Mouse (Mus musculus) left cerebral cortex, postnatal 4 days (tissue): ENCODE data around the gene Tmem262. TPM values are rescaled to one million over a fixed set of nuclear protein-coding genes. Genes with fewer than 3 reads are reported as not detected.
"Not testable (repeated sequence)": the region's sequence is repeated elsewhere in the genome, so short reads cannot be mapped to it uniquely, and the experiment has no call there.

ENCODE experiments used
- DNase-seq: peaks from one replicate; pipeline ENCODE4 v3.0.0-alpha.2; 2022
- intact Hi-C: fragments of 180-260 bp; cut with DNase I; formaldehyde crosslinking; loops from one replicate; pipeline ENCODE4 v1.15.1; 2025
- total RNA-seq, 2 experiments: library from RNA; stranded (reverse); gene quantifications; 2 replicates each; pipeline ENCODE4 v1.2.3; 2021

Tmem262 gene
- total RNA-seq, result not detected

DNA sequence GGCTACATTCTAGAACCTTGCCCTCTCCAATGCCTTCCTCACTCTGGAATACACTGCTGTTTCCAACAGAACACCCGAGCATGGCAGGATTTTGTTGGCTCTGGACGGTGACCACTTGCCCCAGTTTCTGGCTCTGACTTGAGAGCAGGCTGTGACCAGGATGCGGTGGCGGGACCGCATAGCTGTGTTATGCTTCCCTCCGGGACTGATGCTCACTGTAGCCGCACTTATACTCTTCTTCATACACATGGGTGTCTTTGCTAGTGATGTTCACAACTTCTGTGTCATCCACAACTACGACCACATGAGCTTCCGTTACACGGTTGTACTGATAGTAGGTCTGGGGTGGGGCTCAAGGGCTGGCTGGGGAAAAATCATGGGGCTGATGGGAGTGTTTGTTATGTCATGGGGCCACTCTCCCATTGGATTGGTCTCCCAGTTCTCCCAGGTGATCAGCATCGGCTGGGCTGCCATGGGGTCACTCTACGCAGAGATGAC is at the start of gene Tmem262:
Gene Tmem262, plus strand, starts transcription at position 51 of the 498 bp plus-strand sequence.
- intact Hi-C loops, result no loop called here
- no peak for DNase-seq

- intact Hi-C loops, result no loop called here
- DNase-seq, result no peak
Observed at GRCm38 (mm10) chr19:6030520-6031280, 49.1 kb upstream of the Tmem262 start.

- no peak for DNase-seq
- intact Hi-C loops, result no loop called here
Observed at GRCm38 (mm10) chr19:6035966-6036585, 43.8 kb upstream of the Tmem262 start.

GRCm38 (mm10) chr19:6037695-6038094 is 42.1 kb upstream of the Tmem262 start:
- intact Hi-C loops, result no loop called here
- DNase-seq, result no peak

DNA sequence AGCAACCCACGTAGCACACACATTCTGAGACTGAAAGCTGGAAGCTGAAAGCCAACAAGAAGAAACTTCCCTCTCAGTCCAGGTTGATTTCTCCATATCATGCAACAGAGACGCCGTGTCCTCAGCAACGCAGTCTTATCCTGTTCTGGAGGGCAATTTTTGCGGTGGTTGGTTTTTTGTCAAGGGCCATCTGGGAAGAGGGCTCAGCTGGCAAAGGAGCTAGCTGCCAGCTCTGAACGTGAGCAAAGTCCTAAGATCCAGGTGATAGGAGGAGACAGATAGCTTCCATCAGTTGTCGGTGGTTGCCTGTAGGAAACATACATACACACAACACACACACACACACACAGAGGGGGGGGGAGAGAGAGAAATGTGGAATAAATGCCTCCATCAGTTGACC is 41.5 kb upstream of the Tmem262 start:
- intact Hi-C loops, result no loop called here

GRCm38 (mm10) chr19:6040002-6040401 is 39.8 kb upstream of the Tmem262 start:
- intact Hi-C loops, result loop anchor here (10.0 kb wide), 1 partner anchor 75 kb away; the partner anchor contains the start of gene Pola2

More for the DNA sequence above, 41.5 kb upstream of the Tmem262 start:
- no peak for DNase-seq

DNA sequence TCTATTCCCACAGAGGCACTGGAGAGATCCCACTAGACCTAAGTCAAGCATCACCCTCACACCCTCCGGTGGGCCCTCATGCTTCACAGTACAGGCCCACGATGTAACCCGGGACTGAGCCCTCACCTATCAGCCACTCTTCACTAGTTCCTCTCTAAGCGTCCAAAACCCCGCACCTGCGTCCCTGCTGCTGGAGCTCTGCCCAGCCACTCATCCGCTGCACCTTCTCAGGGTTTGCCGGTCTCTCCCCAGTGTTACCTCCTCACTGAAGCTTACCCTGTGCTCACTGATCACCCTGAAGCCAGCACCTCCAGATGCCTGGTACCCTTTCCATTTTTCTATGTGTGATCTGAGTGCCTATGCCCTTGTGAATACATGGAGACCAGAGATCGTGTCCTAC is 37.5 kb upstream of the Tmem262 start:
- no peak for DNase-seq
- intact Hi-C loops, result loop anchor here (10.0 kb wide), 1 partner anchor 77 kb away; the partner anchor contains the start of gene Pola2

More at GRCm38 (mm10) chr19:6040002-6040401, 39.8 kb upstream of the Tmem262 start:
- DNase-seq, result no peak

DNA sequence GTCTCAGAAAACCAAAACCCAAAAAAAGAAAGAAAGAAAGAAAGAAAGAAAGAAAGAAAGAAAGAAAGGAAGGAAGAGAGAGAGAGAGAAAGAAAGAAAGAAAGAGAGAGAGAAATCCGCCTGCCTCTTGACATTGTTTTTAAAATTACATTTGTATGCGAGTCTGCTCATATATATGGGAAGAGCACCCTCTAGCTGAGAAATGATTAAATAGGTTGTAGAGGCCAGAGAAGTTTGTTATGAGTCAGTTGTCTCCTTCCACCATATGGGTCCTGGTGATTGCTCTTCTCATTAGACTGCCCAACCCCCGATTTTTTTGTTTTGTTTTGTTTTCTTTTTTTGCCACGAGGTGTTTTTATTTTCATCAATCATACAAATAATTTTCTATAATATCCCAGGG is 35.7 kb upstream of the Tmem262 start:
- intact Hi-C loops, result loop anchor here (10.0 kb wide), 1 partner anchor 79 kb away; the partner anchor contains the start of gene Pola2
- not testable (repeated sequence) for DNase-seq

DNA sequence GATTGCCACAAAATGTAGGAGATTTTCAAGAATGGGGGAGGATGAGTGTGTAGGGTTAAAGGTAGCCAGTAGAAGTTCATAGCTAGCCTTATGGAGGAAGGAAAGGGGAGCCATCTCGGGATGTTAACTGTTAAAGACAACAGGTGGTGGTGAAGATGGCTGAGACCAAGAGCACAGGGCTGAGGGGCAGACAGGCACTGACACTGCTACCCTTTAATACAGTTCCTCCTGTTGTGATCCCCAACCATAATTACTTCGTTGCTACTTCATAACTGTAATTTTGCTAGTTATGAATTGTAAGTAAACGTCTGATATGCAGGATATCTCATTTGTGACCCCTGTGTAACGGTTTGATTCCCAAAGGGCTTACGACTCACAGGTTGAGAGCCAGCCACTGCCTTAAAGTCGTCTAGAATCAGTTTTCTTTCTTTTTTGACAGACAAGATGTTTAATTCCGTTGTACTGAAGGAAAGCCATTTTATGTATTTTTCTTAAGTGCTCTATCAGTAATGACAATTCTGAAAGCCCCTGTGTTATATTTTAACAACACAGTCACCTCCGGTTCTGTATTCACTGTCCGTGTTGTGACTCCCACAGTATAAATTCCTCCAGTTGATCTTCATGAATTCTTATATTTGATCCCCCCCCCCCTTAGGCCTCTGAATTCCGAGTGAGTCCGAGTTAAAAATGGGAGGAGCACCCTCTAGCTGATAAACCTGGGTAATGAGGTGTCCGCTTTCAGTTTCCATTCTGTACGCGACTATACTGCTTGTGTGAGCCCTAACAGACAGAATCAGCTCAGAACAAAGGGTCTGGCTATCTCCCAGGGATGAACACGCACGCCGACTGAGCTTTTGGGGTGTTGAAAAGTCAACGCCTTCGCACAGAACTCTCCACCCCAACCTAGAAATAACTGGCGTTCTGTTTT is 34.2 kb upstream of the Tmem262 start:
- no peak for DNase-seq
- intact Hi-C loops, result loop anchor here (10.0 kb wide), 1 partner anchor 81 kb away; the partner anchor contains the start of gene Pola2

- intact Hi-C loops, result loop anchor here (10.0 kb wide), 1 partner anchor 82 kb away; the partner anchor contains the start of gene Pola2
- DNase-seq, result peak; percentile 91
Observed at GRCm38 (mm10) chr19:6046294-6047153, 33.3 kb upstream of the Tmem262 start, which contains the start of gene Syvn1. Gene Syvn1, plus strand, starts transcription at chr19:6046576.

DNA sequence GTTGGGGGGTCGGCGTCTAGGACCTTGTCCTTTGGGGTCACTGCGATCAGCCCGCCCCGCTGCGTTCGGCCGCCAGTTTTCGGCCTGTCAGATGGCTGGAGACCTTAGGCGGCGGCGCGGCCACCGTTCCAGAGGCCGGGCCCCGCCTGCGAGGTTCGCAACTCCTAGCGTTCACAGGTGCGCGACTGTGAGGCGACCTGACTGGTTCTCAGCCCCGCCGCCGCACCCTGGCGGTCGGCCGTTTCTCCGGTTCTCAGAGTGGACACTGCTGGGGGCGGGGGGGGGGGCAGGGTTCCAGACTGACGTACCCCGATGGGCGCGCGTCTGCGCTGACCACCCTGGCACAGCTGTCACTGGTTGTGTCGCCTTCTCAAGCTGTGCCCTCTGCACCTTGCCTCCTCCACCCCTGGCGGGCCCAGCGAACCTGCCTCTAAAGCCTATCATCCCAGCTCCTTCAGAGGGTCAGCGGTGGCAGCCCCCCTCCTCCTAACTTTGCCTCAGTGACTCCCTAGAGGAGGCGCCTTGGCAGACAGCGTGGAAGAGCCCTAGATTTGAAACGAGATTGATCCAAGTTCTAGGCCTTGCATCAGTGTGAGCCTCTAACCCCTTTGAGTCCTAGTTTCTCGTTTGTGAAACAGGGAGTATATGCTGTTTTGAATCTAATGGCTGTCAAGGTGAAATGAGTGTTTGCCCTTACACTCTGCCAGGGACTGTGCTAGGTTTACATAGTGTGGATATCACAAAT is 32.5 kb upstream of the Tmem262 start:
- peak; percentile 35 for DNase-seq
- intact Hi-C loops, result loop anchor here (10.0 kb wide), 1 partner anchor 83 kb away; the partner anchor contains the start of gene Pola2

DNA sequence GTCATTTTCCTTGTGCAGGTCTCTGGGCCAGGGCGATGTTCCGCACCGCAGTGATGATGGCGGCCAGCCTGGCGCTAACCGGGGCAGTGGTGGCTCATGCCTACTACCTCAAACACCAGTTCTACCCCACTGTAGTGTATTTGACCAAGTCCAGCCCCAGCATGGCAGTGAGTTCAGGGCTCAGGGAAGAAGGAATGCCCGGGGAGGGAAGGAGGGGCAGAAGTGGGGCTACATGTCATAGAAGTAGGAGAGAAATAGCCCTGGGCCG is 32.0 kb upstream of the Tmem262 start:
- intact Hi-C loops, result loop anchor here (10.0 kb wide), 1 partner anchor 83 kb away; the partner anchor contains the start of gene Pola2
- DNase-seq, result no peak

- intact Hi-C loops, result loop anchor here (10.0 kb wide), 1 partner anchor 84 kb away; the partner anchor contains the start of gene Pola2
- no peak for DNase-seq
Observed at GRCm38 (mm10) chr19:6048681-6049410, 31.0 kb upstream of the Tmem262 start.

GRCm38 (mm10) chr19:6052516-6052915 is 27.3 kb upstream of the Tmem262 start:
- intact Hi-C loops, result no loop called here
- no peak for DNase-seq

DNA sequence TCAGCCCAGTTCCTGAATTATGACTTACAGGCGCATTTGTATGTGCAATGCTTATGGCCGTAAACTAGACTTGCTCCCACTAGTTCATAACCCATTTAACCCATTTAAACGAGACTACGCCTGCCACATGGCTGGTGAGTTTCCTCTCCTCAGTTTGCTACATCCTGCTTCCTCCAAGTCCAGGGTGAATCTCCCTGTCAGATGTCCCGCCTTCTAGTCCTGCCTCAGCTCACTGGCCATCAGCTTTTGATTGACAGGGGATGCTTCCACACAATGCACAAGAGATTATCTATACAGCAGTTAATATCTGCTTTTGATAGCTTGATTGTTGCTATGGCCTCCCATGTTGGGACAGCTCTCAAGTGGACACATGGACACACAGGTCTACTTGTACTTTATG is 25.5 kb upstream of the Tmem262 start:
- intact Hi-C loops, result no loop called here
- no peak for DNase-seq

DNA sequence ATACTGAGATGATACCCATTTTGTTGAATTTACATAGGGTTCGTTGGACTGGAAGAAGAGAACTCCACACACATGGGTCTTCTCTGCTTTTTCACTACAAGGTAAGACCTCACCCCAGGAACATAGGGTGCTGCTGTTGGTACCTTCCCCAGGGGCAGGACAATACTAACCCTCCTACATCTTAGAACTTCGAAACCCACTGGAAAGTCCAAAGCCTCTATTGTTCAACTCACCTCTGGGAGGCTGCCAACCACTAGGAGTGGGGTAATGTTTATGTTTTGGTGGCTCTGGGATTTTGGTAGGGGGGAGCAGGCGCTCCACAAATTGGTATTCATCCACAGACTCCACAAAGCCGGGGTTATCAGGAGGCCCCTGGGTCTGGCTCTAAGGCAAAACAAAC is 23.1 kb upstream of the Tmem262 start:
- intact Hi-C loops, result no loop called here
- DNase-seq, result no peak

- intact Hi-C loops, result no loop called here
- peak; percentile 99 for DNase-seq
Observed at GRCm38 (mm10) chr19:6057313-6058096, 22.3 kb upstream of the Tmem262 start, which contains the start of the genes Mrpl49 and Fau. Gene Mrpl49, minus strand, starts transcription at chr19:6057785. Gene Fau, plus strand, starts transcription at chr19:6057844.
